Mouse (Mus musculus): Measurements from ENCODE around the gene Hsd17b14. TPM values are rescaled to one million over a fixed set of nuclear protein-coding genes. Genes with fewer than 3 reads are reported as not detected.

Hsd17b14 gene
- total and polyA plus RNA-seq, 3 experiments = 6.0 to 34.9 (median 8.2) TPM

- DNase-seq (ENCODE audit: low spot score) (no peak), ATAC-seq (ENCODE audit: extremely low read depth, insufficient number of reproducible peaks, low FRiP score, poor library complexity, severe bottlenecking) (no peak)
- peaks cover 64% of the 10 kb centered on the region for H3K36me3 ChIP-seq (replicated peaks)
- H3K4me3 ChIP-seq (ENCODE audit: low read depth, low read length) = 0 out of 2 replicates have a peak overlapping the region, but pooled peaks have one; percentile 11
- H3K27me3 ChIP-seq (ENCODE audit: insufficient read depth, low read length) = no peaks in the 10 kb centered on the region
- TF ChIP-seq TAL1 (conservative IDR thresholded peaks at IDR 0.05; ENCODE audit: low read depth, low read length) (no peak), GATA1 (IDR thresholded peaks at IDR 0.05; ENCODE audit: borderline replicate concordance, low read length) (no peak), GATA2 (IDR thresholded peaks at IDR 0.05; ENCODE audit: borderline replicate concordance, low read depth, low read length) (no peak), POLR2AphosphoS5 (IDR thresholded peaks at IDR 0.05; ENCODE audit: insufficient replicate concordance, low read depth, low read length) (no peak), CTCF (IDR thresholded peaks at IDR 0.05; ENCODE audit: low read depth, low read length) (no peak)
- no peaks in the 10 kb centered on the region for H3K9me3 ChIP-seq (replicated peaks)
- H3K4me1 ChIP-seq (ENCODE audit: insufficient read depth, low read depth, low read length) = peaks cover 51% of the 10 kb centered on the region
Measured at GRCm38 (mm10) chr7:45574472-45575379, 20.0 kb downstream of the Hsd17b14 start.

- ATAC-seq (ENCODE audit: extremely low read depth, insufficient number of reproducible peaks, low FRiP score, poor library complexity, severe bottlenecking) (no peak), DNase-seq (ENCODE audit: low spot score) (no peak)
- H3K36me3 ChIP-seq (replicated peaks) = peaks cover 93% of the 10 kb centered on the region
- H3K4me3 ChIP-seq (ENCODE audit: low read depth, low read length) = no peak overlapping the region
- no peaks in the 10 kb centered on the region for H3K27me3 ChIP-seq (ENCODE audit: insufficient read depth, low read length)
- TF ChIP-seq GATA1 (IDR thresholded peaks at IDR 0.05; ENCODE audit: borderline replicate concordance, low read length) (no peak), CTCF (IDR thresholded peaks at IDR 0.05; ENCODE audit: low read depth, low read length) (no peak), GATA2 (IDR thresholded peaks at IDR 0.05; ENCODE audit: borderline replicate concordance, low read depth, low read length) (no peak), POLR2AphosphoS5 (IDR thresholded peaks at IDR 0.05; ENCODE audit: insufficient replicate concordance, low read depth, low read length) (no peak), TAL1 (conservative IDR thresholded peaks at IDR 0.05; ENCODE audit: low read depth, low read length) (no peak)
- H3K9me3 ChIP-seq (replicated peaks) = no peaks in the 10 kb centered on the region
- peaks cover 12% of the 10 kb centered on the region for H3K4me1 ChIP-seq (ENCODE audit: insufficient read depth, low read depth, low read length)
Measured at GRCm38 (mm10) chr7:45585923-45586322, 31.2 kb downstream of the Hsd17b14 start.

- H3K9me3 ChIP-seq (replicated peaks) = no peaks in the 10 kb centered on the region
- no peak for TF ChIP-seq POLR2AphosphoS5 (IDR thresholded peaks at IDR 0.05; ENCODE audit: insufficient replicate concordance, low read depth, low read length)
- no peak for TF ChIP-seq TAL1 (conservative IDR thresholded peaks at IDR 0.05; ENCODE audit: low read depth, low read length)
- TF ChIP-seq GATA2 (IDR thresholded peaks at IDR 0.05; ENCODE audit: borderline replicate concordance, low read depth, low read length) = no peak
- TF ChIP-seq CTCF (IDR thresholded peaks at IDR 0.05; ENCODE audit: low read depth, low read length) = no peak
- TF ChIP-seq GATA1 (IDR thresholded peaks at IDR 0.05; ENCODE audit: borderline replicate concordance, low read length) = no peak
- peaks cover 21% of the 10 kb centered on the region for H3K4me1 ChIP-seq (ENCODE audit: insufficient read depth, low read depth, low read length)
- ATAC-seq (ENCODE audit: extremely low read depth, insufficient number of reproducible peaks, low FRiP score, poor library complexity, severe bottlenecking) (no peak), DNase-seq (ENCODE audit: low spot score) (no peak)
- no peaks in the 10 kb centered on the region for H3K27me3 ChIP-seq (ENCODE audit: insufficient read depth, low read length)
- no peak overlapping the region for H3K4me3 ChIP-seq (ENCODE audit: low read depth, low read length)
- H3K36me3 ChIP-seq (replicated peaks) = peaks cover 76% of the 10 kb centered on the region
Measured at GRCm38 (mm10) chr7:45587631-45588592, 33.2 kb downstream of the Hsd17b14 start.

GRCm38 (mm10) chr7:45589173-45589572, 34.5 kb downstream of the Hsd17b14 start:
- peaks cover 67% of the 10 kb centered on the region for H3K36me3 ChIP-seq (replicated peaks)

GRCm38 (mm10) chr7:45589898-45590297, 35.2 kb downstream of the Hsd17b14 start:
- no peak overlapping the region for H3K4me3 ChIP-seq (ENCODE audit: low read depth, low read length)
- no peaks in the 10 kb centered on the region for H3K9me3 ChIP-seq (replicated peaks)
- H3K4me1 ChIP-seq (ENCODE audit: insufficient read depth, low read depth, low read length) = peaks cover 27% of the 10 kb centered on the region
- peaks cover 59% of the 10 kb centered on the region for H3K36me3 ChIP-seq (replicated peaks)
- no peak for TF ChIP-seq TAL1 (conservative IDR thresholded peaks at IDR 0.05; ENCODE audit: low read depth, low read length)
- no peak for TF ChIP-seq CTCF (IDR thresholded peaks at IDR 0.05; ENCODE audit: low read depth, low read length)
- no peak for TF ChIP-seq POLR2AphosphoS5 (IDR thresholded peaks at IDR 0.05; ENCODE audit: insufficient replicate concordance, low read depth, low read length)
- no peak for TF ChIP-seq GATA2 (IDR thresholded peaks at IDR 0.05; ENCODE audit: borderline replicate concordance, low read depth, low read length)
- TF ChIP-seq GATA1 (IDR thresholded peaks at IDR 0.05; ENCODE audit: borderline replicate concordance, low read length) = no peak
- no peaks in the 10 kb centered on the region for H3K27me3 ChIP-seq (ENCODE audit: insufficient read depth, low read length)
- ATAC-seq (ENCODE audit: extremely low read depth, insufficient number of reproducible peaks, low FRiP score, poor library complexity, severe bottlenecking) = no peak
- no peak for DNase-seq (ENCODE audit: low spot score)

More at GRCm38 (mm10) chr7:45589173-45589572, 34.5 kb downstream of the Hsd17b14 start:
- H3K27me3 ChIP-seq (ENCODE audit: insufficient read depth, low read length) = no peaks in the 10 kb centered on the region
- DNase-seq (ENCODE audit: low spot score) (peak; percentile 65), ATAC-seq (ENCODE audit: extremely low read depth, insufficient number of reproducible peaks, low FRiP score, poor library complexity, severe bottlenecking) (peak; percentile 37; the same call in 1 of the 2 replicates)
- peaks cover 24% of the 10 kb centered on the region for H3K4me1 ChIP-seq (ENCODE audit: insufficient read depth, low read depth, low read length)
- no peak for TF ChIP-seq POLR2AphosphoS5 (IDR thresholded peaks at IDR 0.05; ENCODE audit: insufficient replicate concordance, low read depth, low read length)
- no peak for TF ChIP-seq GATA2 (IDR thresholded peaks at IDR 0.05; ENCODE audit: borderline replicate concordance, low read depth, low read length)
- TF ChIP-seq GATA1 (IDR thresholded peaks at IDR 0.05; ENCODE audit: borderline replicate concordance, low read length) = no peak
- TF ChIP-seq CTCF (IDR thresholded peaks at IDR 0.05; ENCODE audit: low read depth, low read length) = peak; percentile 59
- TF ChIP-seq TAL1 (conservative IDR thresholded peaks at IDR 0.05; ENCODE audit: low read depth, low read length) = no peak
- peak overlapping the region; percentile 46; the same call in 1 of the 2 replicates for H3K4me3 ChIP-seq (ENCODE audit: low read depth, low read length)
- H3K9me3 ChIP-seq (replicated peaks) = no peaks in the 10 kb centered on the region
